Mouse (Mus musculus): ENCODE measurements around the gene Rap1gap.

Rap1gap gene

GRCm38 (mm10) chr4:137661547-137661946 is 3.0 kb upstream of the Rap1gap start:
- no peak for DNase-seq (ENCODE audit: low read depth, low spot score)

GRCm38 (mm10) chr4:137663491-137663890 is 1.0 kb upstream of the Rap1gap start:
- no peak for DNase-seq (ENCODE audit: low read depth, low spot score)

GRCm38 (mm10) chr4:137664980-137665675 is 602 bp downstream of the Rap1gap start:
- no peak for DNase-seq (ENCODE audit: low read depth, low spot score)

- no peak for DNase-seq (ENCODE audit: low read depth, low spot score)
Measured at GRCm38 (mm10) chr4:137665791-137666190, 1.3 kb downstream of the Rap1gap start.

- no peak for DNase-seq (ENCODE audit: low read depth, low spot score)
Measured at GRCm38 (mm10) chr4:137666283-137666957, 1.9 kb downstream of the Rap1gap start.

- no peak for DNase-seq (ENCODE audit: low read depth, low spot score)
Measured at GRCm38 (mm10) chr4:137666958-137667345, 2.4 kb downstream of the Rap1gap start.

- DNase-seq (ENCODE audit: low read depth, low spot score), result no peak
Measured at GRCm38 (mm10) chr4:137667747-137668146, 3.2 kb downstream of the Rap1gap start.

GRCm38 (mm10) chr4:137671711-137672500 is 7.4 kb downstream of the Rap1gap start:
- DNase-seq (ENCODE audit: low read depth, low spot score), result no peak

- no peak for DNase-seq (ENCODE audit: low read depth, low spot score)
Measured at GRCm38 (mm10) chr4:137675566-137675965, 11.0 kb downstream of the Rap1gap start.

GRCm38 (mm10) chr4:137676057-137676456 is 11.5 kb downstream of the Rap1gap start:
- peak; percentile 82 for DNase-seq (ENCODE audit: low read depth, low spot score)

- no peak for DNase-seq (ENCODE audit: low read depth, low spot score)
Measured at GRCm38 (mm10) chr4:137676700-137677484, 12.4 kb downstream of the Rap1gap start.

GRCm38 (mm10) chr4:137677906-137678305 is 13.4 kb downstream of the Rap1gap start:
- no peak for DNase-seq (ENCODE audit: low read depth, low spot score)

- DNase-seq (ENCODE audit: low read depth, low spot score), result no peak
Measured at GRCm38 (mm10) chr4:137678568-137678967, 14.0 kb downstream of the Rap1gap start.

- no peak for DNase-seq (ENCODE audit: low read depth, low spot score)
Measured at GRCm38 (mm10) chr4:137679979-137680550, 15.5 kb downstream of the Rap1gap start.

GRCm38 (mm10) chr4:137680721-137681120 is 16.2 kb downstream of the Rap1gap start:
- peak; percentile 40 for DNase-seq (ENCODE audit: low read depth, low spot score)

- DNase-seq (ENCODE audit: low read depth, low spot score), result peak; percentile 41
Measured at GRCm38 (mm10) chr4:137681408-137682104, 17.0 kb downstream of the Rap1gap start.

- DNase-seq (ENCODE audit: low read depth, low spot score), result peak; percentile 69
Measured at GRCm38 (mm10) chr4:137682961-137683453, 18.5 kb downstream of the Rap1gap start.

- no peak for DNase-seq (ENCODE audit: low read depth, low spot score)
Measured at GRCm38 (mm10) chr4:137684830-137685343, 20.4 kb downstream of the Rap1gap start.

GRCm38 (mm10) chr4:137686303-137686702 is 21.8 kb downstream of the Rap1gap start:
- no peak for DNase-seq (ENCODE audit: low read depth, low spot score)

GRCm38 (mm10) chr4:137687234-137687825 is 22.8 kb downstream of the Rap1gap start:
- DNase-seq (ENCODE audit: low read depth, low spot score), result no peak

Data from mesoderm, embryonic 11.5 days (tissue).